Mouse (Mus musculus): ENCODE results near the gene Gm6176.
"Not testable (repeated sequence)": the region's sequence is repeated elsewhere in the genome, so short reads cannot be mapped to it uniquely, and the experiment has no call there.

GRCm38 (mm10) chr7:22028797-22029196 lies 27.3 kb downstream of the Gm6176 start, which contains the start of gene Vmn1r138:
- not testable (repeated sequence) for TF ChIP-seq CTCF (IDR thresholded peaks at IDR 0.05); POLR2A (IDR thresholded peaks at IDR 0.05; ENCODE audit: insufficient read depth, low read depth, low read length)
